Mouse (Mus musculus): ENCODE results near the gene Gna15. TPM values are rescaled to one million over a fixed set of nuclear protein-coding genes. Genes with fewer than 3 reads are reported as not detected.

Gna15 gene
- polyA plus RNA-seq, 1 experiment: 11.2 TPM

- TF ChIP-seq POLR2A (IDR thresholded peaks at IDR 0.05; ENCODE audit: insufficient read depth, low read length): no peak
- peak; percentile 20 for TF ChIP-seq CTCF (IDR thresholded peaks at IDR 0.05; ENCODE audit: low read depth, low read length)
- H3K36me3 ChIP-seq (ENCODE audit: control insufficient read depth, insufficient read depth, low read length, poor library complexity, severe bottlenecking): peaks cover 20% of the 10 kb centered on the region
- H3K27ac ChIP-seq (ENCODE audit: insufficient read depth, low read length): peak overlapping the region; percentile 27
- H3K27me3 ChIP-seq (ENCODE audit: control insufficient read depth, insufficient read depth, low read length, poor library complexity, severe bottlenecking): no peaks in the 10 kb centered on the region
- H3K4me3 ChIP-seq (ENCODE audit: low read depth, low read length): no peak overlapping the region
- no peaks in the 10 kb centered on the region for H3K9me3 ChIP-seq (replicated peaks; ENCODE audit: control insufficient read depth, insufficient read depth, low read length, poor library complexity, severe bottlenecking)
- H3K4me1 ChIP-seq (ENCODE audit: control insufficient read depth, insufficient read depth, low read length): no peaks in the 10 kb centered on the region
- no peak overlapping the region for H3K9ac ChIP-seq (ENCODE audit: low read depth, poor library complexity, severe bottlenecking)
These were observed 35.9 kb downstream of the Gna15 start for GRCm38 (mm10) chr10:81488081-81488480.

GRCm38 (mm10) chr10:81486496-81486895, 37.5 kb downstream of the Gna15 start:
- no peaks in the 10 kb centered on the region for H3K27me3 ChIP-seq (ENCODE audit: control insufficient read depth, insufficient read depth, low read length, poor library complexity, severe bottlenecking)
- no peak overlapping the region for H3K27ac ChIP-seq (ENCODE audit: insufficient read depth, low read length)
- H3K4me3 ChIP-seq (ENCODE audit: low read depth, low read length): no peak overlapping the region
- peaks cover 14% of the 10 kb centered on the region for H3K36me3 ChIP-seq (ENCODE audit: control insufficient read depth, insufficient read depth, low read length, poor library complexity, severe bottlenecking)
- H3K4me1 ChIP-seq (ENCODE audit: control insufficient read depth, insufficient read depth, low read length): no peaks in the 10 kb centered on the region
- no peaks in the 10 kb centered on the region for H3K9me3 ChIP-seq (replicated peaks; ENCODE audit: control insufficient read depth, insufficient read depth, low read length, poor library complexity, severe bottlenecking)
- TF ChIP-seq CTCF (IDR thresholded peaks at IDR 0.05; ENCODE audit: low read depth, low read length) (no peak), POLR2A (IDR thresholded peaks at IDR 0.05; ENCODE audit: insufficient read depth, low read length) (no peak), EP300 (IDR thresholded peaks at IDR 0.05; ENCODE audit: insufficient read depth, low read depth, low read length) (no peak)
- no peak overlapping the region for H3K9ac ChIP-seq (ENCODE audit: low read depth, poor library complexity, severe bottlenecking)

DNA sequence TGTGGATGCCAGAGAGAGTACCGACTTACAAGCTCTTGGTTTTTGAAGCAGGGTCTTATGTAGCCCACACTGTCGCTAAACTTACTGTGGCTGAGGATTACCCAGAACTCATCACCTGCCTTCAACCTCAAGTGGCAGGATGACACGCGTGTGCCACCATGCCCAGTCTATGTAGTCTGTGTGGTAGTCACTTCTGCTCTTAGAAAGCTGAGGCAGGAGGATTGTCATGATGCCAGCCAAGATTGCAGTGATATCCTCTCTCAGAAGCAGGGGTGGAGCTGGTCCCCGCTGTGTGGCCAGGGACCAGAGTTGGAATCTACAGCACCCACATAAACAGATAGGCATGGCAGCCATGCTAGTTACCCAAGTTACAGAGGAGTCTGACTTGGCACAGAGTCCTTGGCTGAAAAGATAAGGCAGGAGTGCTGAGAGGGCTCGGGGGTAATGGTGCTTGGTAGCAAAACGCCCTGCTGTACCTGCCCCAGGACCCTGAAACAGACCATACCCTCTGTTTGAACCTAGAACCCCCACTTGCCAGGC, 38.5 kb downstream of the Gna15 start:
- H3K9me3 ChIP-seq (replicated peaks; ENCODE audit: control insufficient read depth, insufficient read depth, low read length, poor library complexity, severe bottlenecking): no peaks in the 10 kb centered on the region
- H3K4me3 ChIP-seq (ENCODE audit: low read depth, low read length): no peak overlapping the region
- H3K36me3 ChIP-seq (ENCODE audit: control insufficient read depth, insufficient read depth, low read length, poor library complexity, severe bottlenecking): peaks cover 10% of the 10 kb centered on the region
- H3K27ac ChIP-seq (ENCODE audit: insufficient read depth, low read length): no peak overlapping the region
- no peak for TF ChIP-seq POLR2A (IDR thresholded peaks at IDR 0.05; ENCODE audit: insufficient read depth, low read length)
- TF ChIP-seq CTCF (IDR thresholded peaks at IDR 0.05; ENCODE audit: low read depth, low read length): no peak
- no peak for TF ChIP-seq EP300 (IDR thresholded peaks at IDR 0.05; ENCODE audit: insufficient read depth, low read depth, low read length)
- H3K27me3 ChIP-seq (ENCODE audit: control insufficient read depth, insufficient read depth, low read length, poor library complexity, severe bottlenecking): no peaks in the 10 kb centered on the region
- H3K4me1 ChIP-seq (ENCODE audit: control insufficient read depth, insufficient read depth, low read length): peaks cover under 1% of the 10 kb centered on the region
- no peak overlapping the region for H3K9ac ChIP-seq (ENCODE audit: low read depth, poor library complexity, severe bottlenecking)

DNA sequence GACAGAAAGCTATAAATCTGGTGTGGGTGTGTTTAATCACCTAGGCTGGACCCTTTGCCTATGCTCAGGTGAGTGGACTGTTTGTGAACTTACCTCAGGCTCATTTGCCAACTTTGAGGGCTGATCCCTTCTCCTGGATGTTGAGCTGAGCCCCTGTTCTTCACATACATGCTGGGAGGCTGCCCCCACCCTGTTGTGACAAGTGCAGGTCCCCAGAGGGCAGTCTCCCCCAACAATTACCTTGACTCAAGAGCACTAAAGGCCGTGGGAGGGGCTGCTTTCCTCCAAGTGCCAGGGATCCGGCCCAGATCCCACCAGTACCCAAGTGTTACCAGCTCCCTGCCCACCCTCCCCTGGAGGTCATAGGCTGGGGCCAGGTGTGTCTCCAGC, 39.0 kb downstream of the Gna15 start:
- peaks cover 2% of the 10 kb centered on the region for H3K4me1 ChIP-seq (ENCODE audit: control insufficient read depth, insufficient read depth, low read length)
- TF ChIP-seq CTCF (IDR thresholded peaks at IDR 0.05; ENCODE audit: low read depth, low read length): peak; percentile 35
- TF ChIP-seq EP300 (IDR thresholded peaks at IDR 0.05; ENCODE audit: insufficient read depth, low read depth, low read length): no peak
- TF ChIP-seq POLR2A (IDR thresholded peaks at IDR 0.05; ENCODE audit: insufficient read depth, low read length): no peak
- no peaks in the 10 kb centered on the region for H3K27me3 ChIP-seq (ENCODE audit: control insufficient read depth, insufficient read depth, low read length, poor library complexity, severe bottlenecking)
- no peak overlapping the region for H3K27ac ChIP-seq (ENCODE audit: insufficient read depth, low read length)
- H3K36me3 ChIP-seq (ENCODE audit: control insufficient read depth, insufficient read depth, low read length, poor library complexity, severe bottlenecking): peaks cover 9% of the 10 kb centered on the region
- H3K4me3 ChIP-seq (ENCODE audit: low read depth, low read length): no peak overlapping the region
- H3K9ac ChIP-seq (ENCODE audit: low read depth, poor library complexity, severe bottlenecking): no peak overlapping the region
- H3K9me3 ChIP-seq (replicated peaks; ENCODE audit: control insufficient read depth, insufficient read depth, low read length, poor library complexity, severe bottlenecking): no peaks in the 10 kb centered on the region

DNA sequence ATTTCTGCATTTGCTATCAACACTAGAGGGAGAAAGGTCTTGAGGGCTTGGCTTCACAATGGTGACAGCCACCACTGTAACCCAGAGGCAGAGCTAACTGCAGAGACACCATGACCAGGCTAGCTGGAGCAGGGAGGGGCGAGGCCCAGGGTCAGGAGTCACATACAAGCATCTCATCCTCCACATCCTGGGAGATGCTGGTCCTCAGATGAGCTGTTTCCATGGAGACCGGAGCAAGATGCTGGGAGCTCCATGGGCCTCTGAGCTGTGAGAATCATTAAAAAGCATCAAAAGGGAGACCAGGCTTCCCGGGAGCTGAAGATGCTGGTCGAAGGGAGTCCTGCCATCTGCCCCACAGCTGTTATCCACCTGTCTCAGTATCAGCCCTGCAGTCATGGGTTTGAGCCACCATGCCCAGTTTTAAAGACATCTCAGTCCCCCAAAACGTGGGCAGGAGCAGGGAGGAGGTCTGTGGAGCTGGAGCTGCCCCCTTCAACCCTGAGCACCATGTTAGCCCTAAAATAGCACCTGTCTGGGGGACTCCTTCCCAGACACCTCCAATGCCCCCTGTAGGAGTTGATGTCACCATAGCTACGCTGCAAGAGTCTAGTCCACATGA, 39.5 kb downstream of the Gna15 start:
- Histone ChIP-seq H3K36me3 (ENCODE audit: control insufficient read depth, insufficient read depth, low read length, poor library complexity, severe bottlenecking) (peaks cover 9% of the 10 kb centered on the region), H3K9me3 (replicated peaks; ENCODE audit: control insufficient read depth, insufficient read depth, low read length, poor library complexity, severe bottlenecking) (no peaks in the 10 kb centered on the region), H3K9ac (ENCODE audit: low read depth, poor library complexity, severe bottlenecking) (no peak overlapping the region), H3K27ac (ENCODE audit: insufficient read depth, low read length) (no peak overlapping the region), H3K27me3 (ENCODE audit: control insufficient read depth, insufficient read depth, low read length, poor library complexity, severe bottlenecking) (no peaks in the 10 kb centered on the region), H3K4me1 (ENCODE audit: control insufficient read depth, insufficient read depth, low read length) (peaks cover 2% of the 10 kb centered on the region), H3K4me3 (ENCODE audit: low read depth, low read length) (no peak overlapping the region)
- TF ChIP-seq EP300 (IDR thresholded peaks at IDR 0.05; ENCODE audit: insufficient read depth, low read depth, low read length) (no peak), CTCF (IDR thresholded peaks at IDR 0.05; ENCODE audit: low read depth, low read length) (no peak), POLR2A (IDR thresholded peaks at IDR 0.05; ENCODE audit: insufficient read depth, low read length) (no peak)

GRCm38 (mm10) chr10:81483983-81484382, 40.0 kb downstream of the Gna15 start:
- H3K4me3 ChIP-seq (ENCODE audit: low read depth, low read length): no peak overlapping the region
- H3K27me3 ChIP-seq (ENCODE audit: control insufficient read depth, insufficient read depth, low read length, poor library complexity, severe bottlenecking): no peaks in the 10 kb centered on the region
- H3K4me1 ChIP-seq (ENCODE audit: control insufficient read depth, insufficient read depth, low read length): peaks cover 2% of the 10 kb centered on the region
- no peak overlapping the region for H3K9ac ChIP-seq (ENCODE audit: low read depth, poor library complexity, severe bottlenecking)
- no peak overlapping the region for H3K27ac ChIP-seq (ENCODE audit: insufficient read depth, low read length)
- no peaks in the 10 kb centered on the region for H3K9me3 ChIP-seq (replicated peaks; ENCODE audit: control insufficient read depth, insufficient read depth, low read length, poor library complexity, severe bottlenecking)
- H3K36me3 ChIP-seq (ENCODE audit: control insufficient read depth, insufficient read depth, low read length, poor library complexity, severe bottlenecking): peaks cover 9% of the 10 kb centered on the region
- TF ChIP-seq CTCF (IDR thresholded peaks at IDR 0.05; ENCODE audit: low read depth, low read length) (peak; percentile 75), POLR2A (IDR thresholded peaks at IDR 0.05; ENCODE audit: insufficient read depth, low read length) (no peak), EP300 (IDR thresholded peaks at IDR 0.05; ENCODE audit: insufficient read depth, low read depth, low read length) (0 out of 2 replicates have a peak, but pooled peaks have one; percentile 15)

Data from ES-Bruce4 (cell line).